Mouse (Mus musculus) CH12F3 (cell line): ENCODE data around the gene Xrra1.
"Not testable (repeated sequence)": the region's sequence is repeated elsewhere in the genome, so short reads cannot be mapped to it uniquely, and the experiment has no call there.

Experiments used
- in situ Hi-C: fragments of 300-500 bp; cut with MboI; formaldehyde crosslinking; loops from 2 replicates; pipeline ENCODE4 v1.14.3; 2020; ENCODE audit warnings: low sequenced_read_pairs

Gene Xrra1

DNA sequence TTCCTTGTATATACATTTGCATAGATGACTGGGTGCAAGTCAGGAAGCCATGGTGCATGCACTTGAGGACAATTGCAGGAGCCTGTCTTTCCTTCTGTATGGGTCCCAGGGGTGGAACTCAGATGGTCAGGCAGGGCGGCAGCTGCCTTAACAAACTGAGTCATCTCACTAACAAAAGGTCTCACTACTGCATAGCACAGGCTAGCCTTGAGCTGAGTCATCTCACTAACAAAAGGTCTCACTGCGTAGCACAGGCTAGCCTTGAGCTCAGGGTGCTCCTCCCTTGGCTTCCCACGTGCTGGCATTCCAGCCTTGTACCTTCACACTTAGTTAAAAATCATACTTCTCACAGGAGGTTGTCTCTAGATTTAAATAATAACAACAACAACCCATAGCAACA is 87.0 kb downstream of the Xrra1 start:
- in situ Hi-C loops: no loop called here

DNA sequence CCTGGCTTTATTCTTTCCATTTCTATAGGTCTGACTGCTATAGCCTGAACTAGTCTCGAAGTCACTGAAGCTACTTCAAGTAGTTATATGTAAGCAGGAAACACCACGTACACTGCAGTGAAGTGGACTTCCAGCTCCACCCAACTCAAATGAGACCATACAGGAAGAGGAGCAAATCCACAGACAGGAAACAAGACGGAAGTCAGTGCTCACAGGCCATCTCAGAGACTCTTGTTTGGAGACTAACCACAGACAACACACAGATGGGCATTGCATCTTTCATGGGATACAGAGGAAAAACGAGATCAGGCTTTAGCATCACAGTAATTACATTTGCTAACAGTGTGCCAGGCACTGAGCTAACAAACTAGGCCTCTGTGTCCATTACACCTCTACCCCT is 87.4 kb downstream of the Xrra1 start:
- in situ Hi-C loops: no loop called here

DNA sequence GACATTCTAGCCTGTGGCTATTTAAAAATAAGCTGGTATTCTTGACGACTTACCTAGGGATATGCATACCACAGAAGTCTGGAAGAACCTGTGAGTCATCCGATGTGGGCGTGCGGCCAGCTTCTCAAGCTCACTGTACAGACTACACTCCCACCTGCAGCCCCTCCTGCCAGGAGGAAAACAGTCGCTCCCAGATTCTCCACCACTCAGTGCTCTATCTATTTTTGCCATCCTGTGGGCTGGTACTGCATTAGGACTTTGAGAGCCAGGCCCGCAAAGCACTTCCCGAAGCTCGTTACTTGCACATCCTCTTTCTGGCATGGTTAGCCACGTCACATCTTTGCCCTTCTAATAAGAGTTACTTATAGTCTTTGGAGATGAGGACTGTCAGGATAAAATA is 88.4 kb downstream of the Xrra1 start:
- in situ Hi-C loops: no loop called here

DNA sequence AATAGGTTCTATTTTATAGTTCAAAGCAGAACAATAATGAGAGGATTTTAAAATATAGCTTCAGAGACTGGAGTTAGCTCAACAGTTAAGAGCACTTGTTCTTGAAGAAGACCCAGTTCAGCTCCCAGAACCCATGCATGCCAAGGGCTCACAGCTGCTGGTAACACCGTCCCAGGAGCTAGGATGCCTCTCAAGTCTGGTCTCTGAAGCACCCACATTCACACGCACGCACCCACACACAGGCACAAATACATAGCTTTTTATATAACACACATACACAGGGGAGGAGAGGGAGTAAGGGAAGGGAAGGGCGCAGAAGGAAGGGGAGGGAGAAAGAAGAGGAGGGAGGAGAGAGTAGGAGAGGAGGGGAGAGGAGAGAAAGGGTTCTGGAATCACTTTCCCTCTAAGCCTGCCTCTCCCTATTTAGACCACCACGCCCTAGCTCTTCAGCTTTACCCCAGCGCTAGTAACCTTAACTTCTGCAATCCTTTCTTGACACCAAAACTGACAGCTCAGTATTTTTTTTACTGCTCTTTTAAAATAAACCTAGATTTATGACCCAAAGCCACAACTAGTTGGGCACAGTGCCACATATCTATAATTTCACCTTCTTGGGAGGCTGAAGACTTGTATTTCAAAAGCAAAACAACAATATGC is 94.7 kb downstream of the Xrra1 start:
- in situ Hi-C loops: no loop called here

DNA sequence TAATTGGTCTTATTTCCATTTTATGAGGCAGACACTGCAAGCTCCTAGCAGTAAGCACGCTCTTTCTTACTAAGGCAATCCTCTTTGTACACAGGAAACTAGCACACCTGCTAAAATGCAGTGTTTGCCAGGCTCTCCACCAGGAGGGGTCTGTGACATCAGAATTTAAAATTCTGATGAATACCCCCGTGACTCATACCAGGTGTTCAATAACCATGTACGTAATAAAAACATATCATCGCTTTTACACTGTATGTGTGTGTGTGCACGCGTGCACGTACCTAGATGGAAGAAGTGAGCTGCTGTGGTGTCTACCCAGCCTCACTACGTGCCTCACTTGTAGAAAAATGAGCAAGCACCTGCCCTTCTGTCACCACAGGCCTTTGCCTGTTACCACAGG is 95.3 kb downstream of the Xrra1 start:
- in situ Hi-C loops: no loop called here

DNA sequence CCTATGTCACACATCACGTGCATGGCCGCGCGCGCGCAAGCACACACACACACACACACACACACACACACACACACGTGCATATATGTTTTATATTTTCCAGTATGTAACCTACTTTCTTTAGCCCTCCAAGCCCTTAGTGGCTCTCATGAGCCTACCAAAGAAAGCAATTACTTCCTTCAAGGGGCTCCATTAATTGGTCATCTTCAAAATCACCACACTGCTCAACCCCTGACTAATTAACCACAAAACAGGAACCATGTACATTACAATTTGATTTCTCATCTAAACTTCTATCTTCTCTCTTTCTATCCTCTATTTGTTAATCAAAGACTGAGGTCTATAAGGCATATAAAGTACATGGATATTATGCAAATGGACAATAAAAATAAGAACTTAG is 97.2 kb downstream of the Xrra1 start:
- in situ Hi-C loops: no loop called here

DNA sequence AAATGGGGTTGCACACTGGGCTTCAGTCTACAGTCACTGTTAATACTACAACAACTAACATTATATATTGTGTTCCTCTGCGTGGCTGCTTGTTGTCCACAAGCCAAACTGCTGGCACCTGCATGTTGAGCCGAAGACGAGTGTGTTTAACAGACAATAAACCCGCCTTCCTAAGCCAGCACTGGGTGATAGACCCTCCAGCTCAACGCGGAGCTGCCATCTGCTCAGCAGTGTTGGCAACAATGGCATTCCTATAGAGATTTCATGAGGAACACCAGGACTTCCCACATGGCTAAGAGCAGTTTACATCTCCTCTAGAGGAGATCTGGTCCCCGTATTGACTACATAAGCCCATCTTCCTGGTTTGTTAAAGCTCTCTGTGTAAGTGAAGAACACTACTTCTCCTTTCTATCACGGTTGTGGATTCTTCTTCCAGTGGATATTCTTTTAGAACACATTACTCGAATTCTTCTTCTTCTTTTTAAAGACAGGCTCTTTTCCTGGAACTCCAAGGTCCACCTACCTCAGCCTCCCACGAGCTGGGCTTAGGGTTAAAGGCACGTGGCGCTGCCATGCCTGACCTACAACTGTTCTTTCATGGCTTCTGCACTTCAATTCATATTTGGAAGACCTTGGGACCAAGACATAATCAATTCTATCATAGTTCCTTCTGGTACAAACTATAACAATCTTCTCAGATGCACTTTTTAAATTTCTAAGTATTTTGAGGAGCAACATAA is 98.5 kb downstream of the Xrra1 start:
- in situ Hi-C loops: no loop called here

DNA sequence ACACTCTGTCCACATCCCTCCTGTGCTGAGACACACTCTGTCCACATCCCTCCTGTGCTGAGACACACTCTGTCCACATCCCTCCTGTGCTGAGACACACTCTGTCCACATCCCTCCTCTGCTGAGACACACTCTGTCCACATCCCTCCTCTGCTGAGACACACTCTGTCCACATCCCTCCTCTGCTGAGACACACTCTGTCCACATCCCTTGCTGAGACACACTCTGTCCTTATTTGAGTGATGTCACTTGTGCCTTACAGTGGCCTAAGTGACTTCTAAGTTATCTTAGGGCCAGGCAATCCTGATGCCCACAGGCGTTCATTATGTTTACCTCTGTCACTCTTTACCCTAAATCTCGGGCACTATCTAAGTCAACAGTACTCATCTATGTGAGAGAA is 101.7 kb downstream of the Xrra1 start:
- in situ Hi-C loops: not testable (repeated sequence)

DNA sequence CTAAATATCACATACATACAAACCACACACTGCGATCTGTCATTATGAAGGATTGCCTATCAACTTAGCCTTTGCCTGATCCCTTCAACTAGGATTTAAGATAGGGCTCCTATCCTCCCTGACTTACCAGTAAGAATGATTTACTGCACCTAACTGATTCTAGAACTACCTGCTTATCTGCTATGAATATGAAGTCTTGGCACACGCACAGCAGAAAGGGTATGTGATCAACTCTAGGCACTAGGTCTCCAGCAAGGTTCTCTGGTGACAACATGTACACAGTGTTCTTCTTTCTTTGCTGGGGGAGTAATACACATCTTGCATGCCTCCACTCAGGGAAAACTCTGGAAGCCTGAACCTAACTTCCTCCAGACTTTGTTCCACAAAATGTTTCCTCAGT is 102.6 kb downstream of the Xrra1 start:
- in situ Hi-C loops: no loop called here

DNA sequence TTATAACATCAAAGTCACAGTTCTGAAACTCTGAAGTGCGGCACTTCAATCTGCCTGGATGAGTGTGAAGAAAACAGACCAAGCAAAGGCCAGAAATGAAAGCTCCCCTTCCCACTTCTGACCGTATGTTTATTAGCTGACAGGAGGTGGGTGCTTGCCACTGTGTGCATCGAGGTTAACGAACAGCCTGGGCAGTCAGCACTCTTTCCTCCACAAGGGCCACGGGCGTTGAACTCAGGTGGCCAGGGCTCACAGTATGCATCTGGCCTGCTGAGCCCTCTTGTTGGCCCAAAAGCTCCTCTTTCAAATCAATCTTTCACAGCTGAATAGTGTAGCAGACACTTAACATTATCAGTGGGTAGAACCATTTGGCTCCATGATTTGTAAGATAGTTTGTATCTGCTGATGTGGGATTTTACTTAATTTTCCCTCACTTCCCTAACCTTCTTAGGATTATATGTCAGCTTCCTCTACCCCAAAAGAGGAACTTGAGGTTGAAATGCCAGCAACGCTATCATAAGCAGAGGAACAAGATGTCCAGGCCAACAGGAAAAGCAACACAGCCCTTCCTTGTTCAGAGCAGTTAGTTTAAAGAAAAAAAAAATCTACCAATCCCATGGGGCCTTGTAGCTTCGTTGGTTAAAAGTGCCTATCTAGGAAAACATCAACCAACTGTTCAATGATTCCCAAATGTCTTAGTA is 103.8 kb downstream of the Xrra1 start:
- in situ Hi-C loops: no loop called here

DNA sequence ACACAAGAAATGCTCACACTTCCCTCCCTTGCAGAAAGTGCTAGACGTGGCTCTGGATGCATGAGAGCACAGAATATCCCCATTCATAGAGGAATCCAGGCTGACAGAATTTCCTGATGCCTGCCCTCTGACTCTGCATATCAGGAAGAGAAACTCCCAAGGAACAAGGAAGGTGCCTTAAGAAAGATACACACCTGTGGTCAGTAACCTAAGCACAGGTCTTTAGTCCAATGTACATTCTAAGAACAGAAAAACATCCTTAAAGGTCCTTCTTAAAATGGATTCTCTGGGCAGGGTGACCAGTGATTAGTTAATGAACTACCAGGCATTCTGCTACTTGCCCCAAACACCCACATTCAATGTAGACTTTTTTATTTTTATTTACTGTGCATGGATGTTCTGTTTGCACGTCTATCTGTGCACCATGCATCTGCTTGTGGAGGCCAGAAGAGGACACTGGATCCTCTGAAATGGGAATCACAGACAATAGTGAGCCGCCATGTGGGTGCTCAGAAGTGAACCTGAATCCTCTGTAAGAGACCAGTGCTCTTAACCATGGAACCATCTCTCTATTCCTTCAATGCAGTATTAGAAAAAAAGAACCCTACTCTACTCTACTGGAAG is 104.4 kb downstream of the Xrra1 start:
- in situ Hi-C loops: no loop called here

DNA sequence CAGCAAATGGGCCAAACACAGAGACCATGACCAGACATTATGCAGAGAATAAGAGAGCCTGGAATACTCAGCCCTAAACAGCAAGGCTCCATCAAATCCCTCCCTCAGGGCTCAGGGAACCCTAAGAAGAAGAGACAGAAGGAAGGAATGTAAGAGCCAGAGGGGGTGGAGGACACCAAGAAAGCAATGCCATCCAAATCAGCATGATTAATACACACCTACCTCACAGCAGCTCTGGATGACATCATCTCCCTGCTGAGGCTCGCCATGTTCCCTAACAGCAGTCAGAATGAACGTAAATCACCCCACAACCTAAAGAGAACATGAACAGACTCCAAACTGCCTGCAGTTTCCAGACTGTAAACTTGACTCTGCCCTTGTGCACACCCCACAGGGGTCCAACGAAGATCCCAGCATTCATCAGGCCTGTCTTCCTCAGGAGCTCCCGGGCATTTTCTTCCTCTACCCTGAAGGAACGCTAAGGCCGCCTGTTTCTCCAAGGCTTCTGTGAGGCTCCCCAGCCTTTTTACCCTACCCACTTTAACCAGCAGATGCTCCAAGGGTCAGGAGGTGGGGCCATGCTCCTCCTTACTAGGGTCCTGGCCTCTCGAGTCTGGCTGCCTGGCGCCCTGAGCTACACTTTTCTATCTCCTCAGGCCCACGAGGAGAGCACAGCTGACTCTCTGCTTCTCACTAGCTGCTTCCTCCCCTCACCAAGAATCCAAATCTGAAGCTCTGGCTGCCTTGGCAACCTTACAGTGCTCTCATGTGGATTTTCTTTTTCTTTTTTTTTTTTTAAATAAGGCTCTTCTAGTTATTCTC is 106.3 kb downstream of the Xrra1 start:
- in situ Hi-C loops: no loop called here

DNA sequence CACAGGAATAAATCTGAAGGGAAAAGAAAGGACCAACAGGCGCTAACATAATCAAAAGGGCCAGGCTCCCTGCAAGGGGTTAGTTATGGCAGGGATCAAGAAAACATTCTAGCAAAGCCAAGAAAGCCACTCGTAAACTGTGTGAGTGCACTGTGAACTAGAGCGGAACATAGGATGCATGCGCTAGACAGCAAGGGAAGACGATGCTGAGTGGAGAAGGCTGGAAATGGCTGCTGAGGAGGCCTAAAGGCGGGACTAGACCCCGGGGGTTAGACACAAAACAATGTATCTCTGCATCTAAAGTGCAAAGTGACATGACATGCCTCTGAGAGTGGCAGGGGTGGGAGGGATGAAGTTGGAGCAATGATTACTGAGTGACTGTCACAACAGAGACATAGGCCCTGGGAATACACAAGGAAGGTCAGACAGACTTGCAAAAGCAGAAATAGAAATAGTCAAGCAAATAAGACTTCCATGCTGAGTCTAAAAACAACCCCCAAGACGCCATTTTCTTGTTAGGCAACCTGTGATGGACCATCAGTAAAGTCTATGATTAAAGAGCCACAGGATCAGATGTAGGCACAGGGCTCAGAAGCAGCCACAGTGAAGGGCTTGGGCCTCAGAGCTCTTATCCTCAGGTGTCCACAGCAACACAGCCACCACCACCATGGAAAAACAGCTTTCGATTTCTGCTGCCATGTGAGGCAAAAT is 107.2 kb downstream of the Xrra1 start:
- in situ Hi-C loops: no loop called here
